Mouse (Mus musculus): ENCODE results near the gene Gm525. TPM values are rescaled to one million over a fixed set of nuclear protein-coding genes. Genes with fewer than 3 reads are reported as not detected.

The Gm525 gene
- polyA plus RNA-seq, 2 experiments, result not detected

GRCm38 (mm10) chr11:89051767-89052166 lies 21.9 kb upstream of the Gm525 start:
- TF ChIP-seq EP300 (IDR thresholded peaks at IDR 0.05; ENCODE audit: low read depth), result no peak
- no peak for TF ChIP-seq CTCF (IDR thresholded peaks at IDR 0.05; ENCODE audit: low read depth)

GRCm38 (mm10) chr11:89055931-89056690 lies 17.5 kb upstream of the Gm525 start:
- ATAC-seq (ENCODE audit: insufficient read depth), result no peak
- H3K4me3 ChIP-seq (ENCODE audit: insufficient read depth in 1 of 2, low read depth in 2 of 2, low read length in 2 of 2), result no peak overlapping the region
- TF ChIP-seq CTCF (IDR thresholded peaks at IDR 0.05; ENCODE audit: low read depth) (no peak), EP300 (IDR thresholded peaks at IDR 0.05; ENCODE audit: low read depth) (no peak)
- H3K4me2 ChIP-seq (ENCODE audit: low read depth), result no peak overlapping the region
- H3K36me3 ChIP-seq (replicated peaks; ENCODE audit: control insufficient read depth, insufficient read depth, low read depth), result no peaks in the 10 kb centered on the region
- DNase-seq (ENCODE audit: low read depth in 3 of 3, low spot score in 3 of 3), result no peak
- H3K27ac ChIP-seq, result no peak overlapping the region
- peaks cover 3 to 9% of the 10 kb centered on the region in 2 experiments for H3K4me1 ChIP-seq (replicated peaks; ENCODE audit: control insufficient read depth in 2 of 2, insufficient read depth in 2 of 2, low read length in 1 of 2)
- no peaks in the 10 kb centered on the region for H3K9me3 ChIP-seq (ENCODE audit: control insufficient read depth, low read length)
- H3K9ac ChIP-seq (replicated peaks), result no peak overlapping the region
- WGBS (ENCODE audit: insufficient replicate concordance), result 75% methylated on average over 13 of the region's 13 CpGs
- no peaks in the 10 kb centered on the region for H3K27me3 ChIP-seq (ENCODE audit: control insufficient read depth, insufficient read depth, low read length)

More at GRCm38 (mm10) chr11:89051767-89052166, 21.9 kb upstream of the Gm525 start:
- H3K27ac ChIP-seq, result no peak overlapping the region
- H3K9ac ChIP-seq (replicated peaks), result no peak overlapping the region
- ATAC-seq (ENCODE audit: insufficient read depth) (no peak), DNase-seq (ENCODE audit: low read depth in 3 of 3, low spot score in 3 of 3) (no peak)
- H3K4me2 ChIP-seq (ENCODE audit: low read depth), result no peak overlapping the region
- no peaks in the 10 kb centered on the region for H3K4me1 ChIP-seq (replicated peaks; ENCODE audit: control insufficient read depth in 2 of 2, insufficient read depth in 2 of 2, low read length in 1 of 2)
- H3K9me3 ChIP-seq (ENCODE audit: control insufficient read depth, low read length), result no peaks in the 10 kb centered on the region
- no peak overlapping the region for H3K4me3 ChIP-seq (ENCODE audit: insufficient read depth in 1 of 2, low read depth in 2 of 2, low read length in 2 of 2)
- 60% methylated on average over 6 of the region's 6 CpGs for WGBS (ENCODE audit: insufficient replicate concordance)
- H3K36me3 ChIP-seq (replicated peaks; ENCODE audit: control insufficient read depth, insufficient read depth, low read depth), result no peaks in the 10 kb centered on the region
- no peaks in the 10 kb centered on the region for H3K27me3 ChIP-seq (ENCODE audit: control insufficient read depth, insufficient read depth, low read length)

GRCm38 (mm10) chr11:89058515-89059270 lies 14.9 kb upstream of the Gm525 start:
- no peak for DNase-seq (ENCODE audit: low read depth in 3 of 3, low spot score in 3 of 3)

GRCm38 (mm10) chr11:89059919-89060422 lies 13.7 kb upstream of the Gm525 start:
- ATAC-seq (ENCODE audit: insufficient read depth), result peak; percentile 46; the same call in 1 of the 2 replicates
- Histone ChIP-seq H3K36me3 (replicated peaks; ENCODE audit: control insufficient read depth, insufficient read depth, low read depth) (no peaks in the 10 kb centered on the region), H3K4me2 (ENCODE audit: low read depth) (peak overlapping the region; percentile 100), H3K27me3 (ENCODE audit: control insufficient read depth, insufficient read depth, low read length) (no peaks in the 10 kb centered on the region), H3K4me3 (ENCODE audit: insufficient read depth in 1 of 2, low read depth in 2 of 2, low read length in 2 of 2) (peak overlapping the region; percentile 59 to 78), H3K4me1 (replicated peaks; ENCODE audit: control insufficient read depth in 2 of 2, insufficient read depth in 2 of 2, low read length in 1 of 2) (peaks cover 12 to 17% of the 10 kb centered on the region in 2 experiments), H3K9ac (replicated peaks) (peak overlapping the region; percentile 64), H3K27ac (no peak overlapping the region), H3K9me3 (ENCODE audit: control insufficient read depth, low read length) (no peaks in the 10 kb centered on the region)
- DNase-seq (ENCODE audit: low read depth in 3 of 3, low spot score in 3 of 3), result peak in 1 of 3 experiments; percentile 7
- TF ChIP-seq CTCF (IDR thresholded peaks at IDR 0.05; ENCODE audit: low read depth) (0 out of 2 replicates have a peak, but pooled peaks have one; percentile 7), EP300 (IDR thresholded peaks at IDR 0.05; ENCODE audit: low read depth) (no peak)
- WGBS (ENCODE audit: insufficient replicate concordance), result under 1% methylated on average over 33 of the region's 33 CpGs

More at GRCm38 (mm10) chr11:89058515-89059270, 14.9 kb upstream of the Gm525 start:
- Histone ChIP-seq H3K27ac (no peak overlapping the region), H3K36me3 (replicated peaks; ENCODE audit: control insufficient read depth, insufficient read depth, low read depth) (no peaks in the 10 kb centered on the region), H3K9me3 (ENCODE audit: control insufficient read depth, low read length) (no peaks in the 10 kb centered on the region), H3K4me1 (replicated peaks; ENCODE audit: control insufficient read depth in 2 of 2, insufficient read depth in 2 of 2, low read length in 1 of 2) (peaks cover 3 to 9% of the 10 kb centered on the region in 2 experiments), H3K4me2 (ENCODE audit: low read depth) (peak overlapping the region; percentile 100; the same call in 1 of the 2 replicates), H3K4me3 (ENCODE audit: insufficient read depth in 1 of 2, low read depth in 2 of 2, low read length in 2 of 2) (no peak overlapping the region), H3K27me3 (ENCODE audit: control insufficient read depth, insufficient read depth, low read length) (no peaks in the 10 kb centered on the region), H3K9ac (replicated peaks) (no peak overlapping the region)
- no peak for ATAC-seq (ENCODE audit: insufficient read depth)
- TF ChIP-seq CTCF (IDR thresholded peaks at IDR 0.05; ENCODE audit: low read depth) (peak; percentile 75), EP300 (IDR thresholded peaks at IDR 0.05; ENCODE audit: low read depth) (no peak)
- WGBS (ENCODE audit: insufficient replicate concordance), result 57% methylated on average over 11 of the region's 11 CpGs
